Mouse (Mus musculus) macrophage (primary cell): ENCODE data around the gene Sept9. TPM values are rescaled to one million over a fixed set of nuclear protein-coding genes. Genes with fewer than 3 reads are reported as not detected.

Experiments
- H3K27ac ChIP-seq: fragments of 350-480 bp; formaldehyde crosslinking; 2 replicates; pipeline ENCODE4 v1.9.0; 2021
- H3K36me3 ChIP-seq: fragments of 350-480 bp; formaldehyde crosslinking; 2 replicates; pipeline ENCODE4 v1.9.0; 2021; ENCODE audit errors: inconsistent target
- H3K4me3 ChIP-seq: fragments of 350-480 bp; formaldehyde crosslinking; 2 replicates; pipeline ENCODE4 v1.9.0; 2021; ENCODE audit errors: inconsistent target
- H3K79me2 ChIP-seq: fragments of 350-480 bp; formaldehyde crosslinking; 2 replicates; pipeline ENCODE4 v1.9.0; 2021; ENCODE audit errors: inconsistent target
- WGBS: methylation state at CpG from one replicate; pipeline ENCODE4 v1.1.7; 2026; ENCODE audit warnings: inconsistent platforms; ENCODE audit not compliant: missing documents; 5-methylcytosine and 5-hydroxymethylcytosine counted together
- polyA plus RNA-seq: library from polyadenylated mRNA; stranded (reverse); fragments of 250-400 nt; gene quantifications from 3 replicates; pipeline ENCODE4 v1.2.4, GENCODE M21; 2018; ENCODE audit warnings: inconsistent platforms

Gene Sept9
- polyA plus RNA-seq, 1 experiment from 2014 or later = 173 TPM

DNA sequence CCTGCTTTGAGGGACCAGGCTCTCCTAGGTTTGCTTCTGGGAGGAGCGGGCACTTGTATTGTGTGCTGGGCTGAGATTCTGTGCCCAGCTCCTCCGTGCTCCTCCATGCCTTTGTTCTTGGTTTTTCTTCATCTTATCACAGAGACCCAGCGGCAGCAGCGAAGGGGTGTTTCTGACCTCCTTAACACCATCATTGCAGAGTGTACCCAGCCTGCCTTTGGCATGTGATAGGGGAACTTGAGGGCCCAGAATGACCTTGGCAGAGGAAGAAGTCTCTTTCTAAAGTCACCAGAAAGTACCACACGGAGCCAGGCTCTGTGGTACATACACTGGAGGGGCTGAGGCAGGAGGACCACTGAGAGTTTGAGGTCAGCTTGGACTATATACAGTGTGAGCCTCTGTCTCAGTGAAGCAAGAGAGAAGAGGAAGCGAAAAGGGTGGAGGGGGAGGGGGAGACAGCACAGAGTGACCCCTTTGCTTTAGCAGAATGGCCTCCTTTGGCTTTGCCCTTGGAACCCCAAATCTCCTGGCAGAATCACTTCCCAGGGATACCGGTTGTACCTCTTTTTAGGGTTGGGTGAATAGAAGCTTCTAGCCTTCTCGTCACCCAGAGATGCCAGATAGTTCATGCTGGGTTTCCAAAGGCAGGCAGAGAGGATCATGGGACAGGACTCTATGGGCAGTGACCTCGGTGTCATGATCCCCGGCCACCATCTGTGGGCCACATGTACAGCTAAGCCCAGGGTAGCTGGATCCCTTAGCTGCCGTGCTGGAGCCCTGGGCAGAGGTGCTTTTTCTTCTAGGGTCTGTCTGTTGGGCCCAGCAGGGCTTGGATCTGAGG lies 83.8 kb downstream of the Sept9 start:
- WGBS = 75% methylated on average over 11 of the region's 11 CpGs
- no peak overlapping the region for H3K27ac ChIP-seq
- H3K79me2 ChIP-seq = no peaks in the 10 kb centered on the region
- no peaks in the 10 kb centered on the region for H3K36me3 ChIP-seq
- H3K4me3 ChIP-seq = no peak overlapping the region

DNA sequence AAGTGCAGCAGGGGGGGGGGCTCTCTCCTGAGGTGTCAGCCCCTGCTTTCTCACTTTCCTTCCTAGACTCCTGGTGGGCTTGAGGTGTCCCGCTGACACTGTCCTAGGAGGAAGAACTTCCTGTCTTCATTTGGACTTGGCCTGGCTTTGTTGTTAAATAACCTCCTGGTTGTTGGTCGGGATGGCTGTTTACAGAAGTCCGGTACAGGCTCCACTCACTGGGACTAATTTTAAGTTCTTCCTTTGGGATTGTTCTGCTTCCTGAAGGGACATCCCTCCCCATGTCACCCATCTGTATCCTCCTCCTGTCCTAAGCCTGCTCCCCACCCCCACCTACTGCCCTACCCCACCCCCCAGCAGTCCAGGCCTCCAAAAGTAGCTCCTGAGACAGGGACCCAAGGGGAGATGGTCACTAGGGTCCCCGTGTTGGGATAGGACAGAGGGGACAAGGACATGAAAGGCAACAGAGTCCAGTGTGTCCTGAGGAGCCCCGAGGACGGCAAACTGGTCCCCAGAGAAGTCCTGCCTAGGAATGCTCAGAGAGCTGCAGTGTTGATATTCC lies 84.5 kb downstream of the Sept9 start:
- H3K27ac ChIP-seq = no peak overlapping the region
- H3K79me2 ChIP-seq = no peaks in the 10 kb centered on the region
- no peaks in the 10 kb centered on the region for H3K36me3 ChIP-seq
- no peak overlapping the region for H3K4me3 ChIP-seq
- WGBS = 91% methylated on average over 6 of the region's 6 CpGs

DNA sequence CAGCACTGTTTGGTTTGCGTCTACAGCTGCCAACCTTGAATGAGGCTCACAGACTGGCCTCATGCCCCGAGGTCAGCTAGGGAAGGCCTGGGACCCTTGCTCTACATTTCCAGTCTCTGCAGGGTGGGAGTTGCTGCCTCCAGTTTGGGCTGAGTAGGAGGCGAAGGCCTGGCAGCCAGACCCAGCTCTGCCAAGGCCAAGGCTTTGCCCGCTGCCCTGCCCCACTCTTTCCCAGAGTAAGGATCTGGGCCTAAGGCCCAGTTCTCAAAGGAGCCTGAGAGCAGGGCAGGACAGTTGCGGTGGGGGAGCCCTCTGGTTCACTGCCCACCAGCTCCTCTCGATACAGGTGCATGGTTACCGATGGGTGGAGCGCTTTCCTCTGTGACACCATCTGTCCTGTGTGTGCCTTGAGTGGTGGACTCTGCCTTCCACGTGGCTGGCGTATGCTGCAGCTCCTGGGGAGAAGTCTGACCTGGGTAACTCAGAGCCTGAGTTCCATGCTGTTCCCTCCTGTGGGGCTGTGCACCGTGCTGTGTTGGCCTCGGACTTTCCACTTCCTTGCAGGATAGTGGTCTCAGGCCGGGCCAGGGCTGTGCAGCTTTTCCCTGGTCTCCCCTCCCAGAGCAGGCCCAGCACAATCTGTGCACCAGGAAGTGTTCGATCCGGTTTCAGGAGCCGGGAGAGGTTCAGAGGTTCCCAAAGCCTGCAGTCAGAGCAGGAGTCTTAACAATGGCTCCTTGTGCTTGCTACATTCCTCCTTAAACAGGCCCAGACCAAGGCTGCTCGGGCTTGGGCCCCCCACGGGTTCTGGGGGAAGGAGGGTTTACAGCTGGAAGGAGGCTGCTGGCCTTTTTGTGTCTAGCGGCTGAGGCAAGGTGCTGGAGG lies 85.5 kb downstream of the Sept9 start:
- Histone ChIP-seq H3K4me3 (no peak overlapping the region), H3K79me2 (no peaks in the 10 kb centered on the region), H3K27ac (no peak overlapping the region), H3K36me3 (no peaks in the 10 kb centered on the region)
- WGBS = 95% methylated on average over 18 of the region's 19 CpGs

DNA sequence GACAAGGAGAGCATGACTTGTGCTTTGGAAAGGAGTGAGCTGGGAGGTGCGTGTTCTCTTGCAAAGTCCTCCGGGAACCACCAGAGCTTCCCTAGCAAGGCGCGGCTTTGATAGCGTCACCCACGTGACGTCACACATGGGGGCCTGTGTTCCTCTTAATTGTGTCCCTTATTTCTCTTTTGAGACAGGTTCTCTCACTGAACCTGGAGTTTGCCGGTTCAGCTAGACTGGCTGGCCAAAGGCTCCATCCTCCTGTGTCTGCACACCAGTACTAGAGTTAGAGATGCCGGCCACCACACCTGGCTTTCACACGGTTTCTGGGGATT lies 86.1 kb downstream of the Sept9 start:
- no peak overlapping the region for H3K4me3 ChIP-seq
- 93% methylated on average over 10 of the region's 10 CpGs for WGBS
- no peaks in the 10 kb centered on the region for H3K36me3 ChIP-seq
- H3K27ac ChIP-seq = no peak overlapping the region
- H3K79me2 ChIP-seq = no peaks in the 10 kb centered on the region

DNA sequence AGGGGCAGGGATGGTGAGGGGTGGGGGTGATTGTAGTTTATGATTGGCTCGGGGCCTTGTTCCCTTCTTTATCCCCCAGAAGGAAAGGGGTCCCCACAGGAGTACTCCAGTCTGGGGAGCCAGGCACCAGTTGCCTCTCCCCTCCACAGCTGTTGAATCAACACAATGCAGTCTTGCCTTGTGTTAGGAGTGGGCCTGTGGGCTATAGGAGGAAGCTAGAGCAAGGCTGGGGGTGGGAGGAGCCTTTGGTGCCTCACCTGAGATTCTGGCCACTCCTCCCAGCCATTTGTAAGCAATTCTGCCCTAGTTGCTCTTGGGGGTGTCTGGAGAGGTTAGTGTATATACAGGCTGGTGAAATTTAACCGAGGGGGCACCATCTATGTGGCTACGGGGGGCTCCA lies 88.3 kb downstream of the Sept9 start:
- H3K79me2 ChIP-seq = no peaks in the 10 kb centered on the region
- no peaks in the 10 kb centered on the region for H3K36me3 ChIP-seq
- H3K4me3 ChIP-seq = no peak overlapping the region
- 90% methylated on average over 2 of the region's 3 CpGs for WGBS
- H3K27ac ChIP-seq = no peak overlapping the region

DNA sequence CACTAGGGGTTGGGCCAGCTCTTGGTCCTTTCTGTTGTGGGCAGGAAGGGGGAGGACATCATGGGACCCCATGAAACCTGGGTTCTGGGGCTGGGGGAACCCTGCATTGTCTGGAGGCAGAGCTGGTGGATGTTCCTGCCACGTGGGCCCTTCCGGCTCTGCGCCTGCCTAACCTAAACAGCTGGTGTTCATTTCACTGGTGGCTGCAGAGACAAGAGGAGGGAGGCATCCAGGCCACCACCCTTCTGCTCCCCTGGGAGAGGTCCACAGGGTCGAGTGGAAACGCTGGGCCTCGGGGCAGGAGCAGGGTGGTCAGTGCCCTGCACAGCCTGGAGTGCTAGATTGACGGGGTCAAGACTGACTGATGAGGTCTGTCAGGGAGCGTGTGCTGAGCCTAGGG lies 89.3 kb downstream of the Sept9 start:
- Histone ChIP-seq H3K36me3 (no peaks in the 10 kb centered on the region), H3K27ac (no peak overlapping the region), H3K79me2 (no peaks in the 10 kb centered on the region), H3K4me3 (no peak overlapping the region)
- WGBS = 96% methylated on average over 8 of the region's 8 CpGs

DNA sequence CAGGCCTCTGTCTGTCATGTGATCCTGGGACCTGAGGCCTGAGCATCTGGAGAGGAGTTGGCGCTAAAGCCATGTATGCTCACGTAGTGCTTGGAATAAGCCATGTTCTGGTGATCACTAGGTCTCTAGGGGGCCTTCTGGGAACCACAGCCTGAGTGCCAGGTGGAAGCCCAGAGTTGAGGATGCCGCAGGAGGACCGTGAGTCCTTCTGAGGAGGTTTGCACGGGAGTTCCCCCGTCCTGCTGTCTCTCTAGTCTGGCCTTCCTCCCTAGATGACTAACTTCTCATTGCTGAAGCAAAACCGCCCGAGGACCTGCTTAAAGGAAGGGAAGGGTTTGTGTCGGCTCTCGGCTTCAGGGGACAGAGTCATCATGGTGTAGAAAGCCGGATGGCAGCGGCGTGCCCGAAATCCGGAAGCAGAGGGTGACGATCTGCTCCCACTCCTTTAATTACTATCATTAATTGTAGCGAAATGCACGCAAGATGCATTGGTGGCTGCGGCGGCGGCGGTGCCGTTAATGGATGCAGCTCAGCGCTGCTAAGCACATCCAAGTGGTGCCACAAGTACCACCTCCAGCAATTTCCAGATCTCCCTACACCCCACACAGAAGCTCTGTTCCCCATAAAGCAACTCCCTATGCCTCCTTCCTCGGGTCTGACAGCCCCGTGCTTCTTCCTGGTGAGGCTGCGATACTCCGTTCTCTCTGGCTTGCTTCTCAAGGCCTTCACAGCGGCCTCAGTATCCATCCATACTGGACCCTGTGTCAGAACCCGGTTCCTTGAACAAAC lies 92.0 kb downstream of the Sept9 start:
- 92% methylated on average over 30 of the region's 30 CpGs for WGBS
- H3K36me3 ChIP-seq = no peaks in the 10 kb centered on the region
- H3K27ac ChIP-seq = no peak overlapping the region

DNA sequence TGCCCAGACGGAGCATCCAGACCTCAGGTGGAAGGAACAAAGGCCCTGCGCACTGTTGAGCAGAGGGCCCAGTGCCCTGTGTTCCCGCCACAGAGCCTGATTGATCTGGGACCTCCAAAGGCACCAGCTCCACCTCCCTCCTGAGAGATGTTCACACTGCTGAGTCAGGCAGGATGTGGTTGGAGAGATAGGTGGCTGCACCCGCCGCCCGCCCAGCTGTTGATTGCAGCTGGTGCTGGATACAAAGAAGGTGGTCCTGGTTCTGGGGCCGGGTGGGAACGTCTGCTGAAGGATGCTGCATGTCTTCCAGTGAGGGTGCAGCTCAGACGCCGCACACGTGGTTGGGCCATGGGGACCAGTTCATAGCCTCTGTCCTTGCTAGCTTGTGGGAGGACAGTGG lies 93.0 kb downstream of the Sept9 start:
- WGBS = 56% methylated on average over 11 of the region's 11 CpGs
- no peak overlapping the region for H3K4me3 ChIP-seq
- no peaks in the 10 kb centered on the region for H3K36me3 ChIP-seq
- no peaks in the 10 kb centered on the region for H3K79me2 ChIP-seq
- no peak overlapping the region for H3K27ac ChIP-seq

More for the DNA sequence above, 92.0 kb downstream of the Sept9 start:
- no peak overlapping the region for H3K4me3 ChIP-seq
- no peaks in the 10 kb centered on the region for H3K79me2 ChIP-seq

DNA sequence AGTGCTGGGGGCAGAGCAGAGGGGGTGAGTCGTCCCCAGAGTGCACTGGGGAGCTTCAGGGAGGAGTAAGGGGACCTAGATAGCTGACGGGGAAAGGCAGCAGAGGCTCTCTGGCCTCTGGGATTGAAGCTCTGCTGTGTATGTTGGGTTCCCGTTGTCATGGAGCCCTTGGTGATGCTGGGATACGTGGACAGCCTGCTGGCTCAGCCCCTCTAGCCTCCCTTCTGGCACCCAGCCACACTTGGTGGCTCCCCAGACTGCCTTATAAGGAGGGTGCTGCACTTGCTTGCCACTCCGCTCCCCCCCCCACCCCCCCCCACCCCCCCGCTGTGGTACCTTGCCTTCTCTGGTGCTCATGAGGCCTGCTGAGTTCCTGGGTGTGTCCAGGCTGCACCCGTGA lies 95.8 kb downstream of the Sept9 start:
- no peaks in the 10 kb centered on the region for H3K36me3 ChIP-seq
- no peak overlapping the region for H3K27ac ChIP-seq
- H3K4me3 ChIP-seq = no peak overlapping the region
- no peaks in the 10 kb centered on the region for H3K79me2 ChIP-seq
- 80% methylated on average over 7 of the region's 7 CpGs for WGBS

DNA sequence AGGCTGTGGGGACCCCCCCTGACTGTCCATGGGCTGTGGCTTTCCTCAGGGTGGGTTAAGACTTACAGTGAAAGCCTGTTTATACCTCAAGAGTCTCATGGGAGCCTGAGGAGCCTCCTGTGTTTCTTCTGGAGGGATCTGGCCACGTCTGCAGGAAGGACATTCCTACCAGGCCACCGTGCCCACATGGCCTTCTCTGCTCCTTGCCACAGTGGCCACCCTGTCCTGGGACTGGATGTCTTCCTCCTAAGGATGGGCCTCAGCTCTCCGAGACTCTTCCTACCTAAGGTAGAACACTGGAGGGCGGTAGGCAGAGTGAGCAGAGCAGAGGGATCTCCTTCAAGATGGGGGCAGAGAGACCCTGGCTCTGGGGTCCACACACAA lies 96.6 kb downstream of the Sept9 start:
- Histone ChIP-seq H3K79me2 (no peaks in the 10 kb centered on the region), H3K36me3 (no peaks in the 10 kb centered on the region), H3K4me3 (no peak overlapping the region), H3K27ac (no peak overlapping the region)
- 93% methylated on average over 4 of the region's 4 CpGs for WGBS

DNA sequence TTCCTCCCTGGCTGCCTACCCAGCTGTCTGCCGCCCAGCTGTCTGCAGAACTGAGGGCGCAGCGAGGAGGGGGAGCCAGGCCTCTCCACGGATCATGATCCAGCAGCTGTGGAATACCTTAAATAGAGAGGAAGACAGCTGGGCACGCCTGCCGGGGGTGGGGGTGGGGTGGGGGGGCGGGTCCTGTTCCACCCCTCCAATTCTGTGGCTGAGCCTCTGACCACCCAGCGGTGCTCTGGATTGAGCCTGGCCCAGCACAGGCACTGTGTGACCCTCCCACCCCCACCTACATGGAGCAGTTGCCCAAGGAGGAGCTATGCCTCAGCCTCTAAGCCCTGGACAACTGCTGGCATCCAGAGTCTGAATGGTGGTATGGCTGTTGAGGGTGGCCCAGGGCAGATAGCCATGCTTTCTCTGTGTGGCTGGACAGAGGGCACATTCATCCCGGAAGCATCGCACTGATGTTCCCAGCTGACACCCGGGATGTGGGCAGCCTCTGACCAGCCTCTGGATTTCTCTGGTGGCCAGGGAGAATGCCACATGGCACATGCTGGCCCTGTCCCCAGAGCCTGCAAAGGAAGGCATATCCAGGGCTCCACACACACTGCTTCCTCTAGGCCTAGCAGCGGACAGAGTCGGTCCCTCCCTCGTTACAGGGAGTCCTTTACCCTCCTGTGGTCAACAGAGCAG lies 97.2 kb downstream of the Sept9 start:
- Histone ChIP-seq H3K79me2 (no peaks in the 10 kb centered on the region), H3K27ac (no peak overlapping the region), H3K36me3 (no peaks in the 10 kb centered on the region), H3K4me3 (no peak overlapping the region)
- WGBS = 80% methylated on average over 14 of the region's 14 CpGs

DNA sequence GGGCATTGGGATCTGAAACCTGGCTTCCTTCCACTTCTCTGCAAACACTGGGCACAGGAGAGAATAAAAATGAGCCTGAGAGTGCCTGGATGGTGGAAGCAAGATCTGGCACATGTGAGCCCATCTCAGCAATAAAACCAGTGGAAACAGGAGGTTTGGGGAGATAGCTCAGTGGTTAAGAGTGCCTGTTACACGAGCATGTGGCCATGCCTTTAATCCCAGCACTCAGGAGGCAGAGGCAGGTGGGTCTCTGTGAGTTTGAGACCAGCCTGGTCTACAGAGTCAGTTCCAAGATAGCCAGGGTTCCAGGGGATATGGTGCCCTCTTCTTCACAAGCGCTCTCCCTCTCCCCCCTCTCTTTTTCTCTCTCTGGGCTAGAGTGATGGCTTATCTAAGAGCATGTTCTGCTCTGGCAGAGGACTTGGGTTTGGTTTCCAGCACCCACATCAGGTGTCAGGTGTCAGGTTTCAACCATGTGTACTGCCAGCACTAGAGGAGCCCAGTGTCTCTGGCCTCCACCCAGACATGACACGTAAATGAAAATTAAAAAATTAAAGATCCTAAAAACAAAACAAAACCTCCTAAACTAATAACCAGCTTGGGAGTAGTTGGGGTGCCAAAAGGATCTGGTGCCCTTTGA lies 97.8 kb downstream of the Sept9 start:
- 85% methylated on average over 3 of the region's 3 CpGs for WGBS
- Histone ChIP-seq H3K36me3 (no peaks in the 10 kb centered on the region), H3K27ac (no peak overlapping the region), H3K4me3 (no peak overlapping the region), H3K79me2 (no peaks in the 10 kb centered on the region)

DNA sequence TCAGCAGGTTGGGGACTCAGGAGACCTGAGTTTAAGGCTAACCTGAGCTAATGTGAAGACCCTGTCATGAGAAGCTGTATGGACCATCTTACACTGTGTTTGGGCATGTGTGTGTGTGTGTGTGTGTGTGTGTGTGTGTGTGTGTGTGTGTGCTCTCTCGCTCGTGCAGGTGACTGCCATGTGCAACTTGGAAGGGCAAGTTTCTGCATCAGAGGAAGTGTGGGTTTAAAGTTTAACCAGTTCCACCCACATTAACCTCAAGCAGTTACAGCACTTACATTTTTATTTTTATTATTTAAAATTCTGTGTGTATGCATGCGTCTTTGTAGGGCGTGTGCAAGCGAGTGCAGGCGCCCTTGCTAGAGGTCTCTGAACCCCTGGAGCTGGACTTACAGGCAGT lies 100.3 kb downstream of the Sept9 start:
- no peak overlapping the region for H3K27ac ChIP-seq
- H3K4me3 ChIP-seq = no peak overlapping the region
- H3K36me3 ChIP-seq = no peaks in the 10 kb centered on the region
- 69% methylated on average over 5 of the region's 6 CpGs for WGBS
- H3K79me2 ChIP-seq = no peaks in the 10 kb centered on the region

DNA sequence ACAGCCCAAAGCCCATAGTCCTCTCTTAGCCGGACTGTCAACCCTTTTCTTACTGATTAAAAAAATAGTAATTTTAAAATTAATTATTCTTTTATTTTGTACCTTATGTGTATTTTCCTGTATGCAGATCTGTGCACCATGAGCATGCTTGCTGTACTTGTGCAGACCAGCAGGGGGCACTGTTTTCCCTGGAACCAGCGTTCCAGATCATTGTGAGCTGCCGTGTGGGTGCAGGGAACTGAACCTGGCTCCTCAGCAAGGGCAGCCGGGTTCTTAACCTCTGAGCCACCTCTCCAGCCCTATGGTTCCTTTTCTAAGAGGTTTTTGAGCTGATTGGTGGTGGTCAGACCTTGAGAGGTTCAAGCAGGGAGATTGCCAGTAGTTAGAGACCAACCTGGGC lies 101.3 kb downstream of the Sept9 start:
- WGBS = 92% methylated on average over 4 of the region's 4 CpGs
- Histone ChIP-seq H3K4me3 (no peak overlapping the region), H3K36me3 (no peaks in the 10 kb centered on the region), H3K79me2 (no peaks in the 10 kb centered on the region), H3K27ac (no peak overlapping the region)
